Mouse (Mus musculus): ENCODE results near the gene Fras1. TPM values are rescaled to one million over a fixed set of nuclear protein-coding genes. Genes with fewer than 3 reads are reported as not detected.

The Fras1 gene
- polyA plus RNA-seq, 1 experiment from 2014 or later, result 7.1 TPM

DNA sequence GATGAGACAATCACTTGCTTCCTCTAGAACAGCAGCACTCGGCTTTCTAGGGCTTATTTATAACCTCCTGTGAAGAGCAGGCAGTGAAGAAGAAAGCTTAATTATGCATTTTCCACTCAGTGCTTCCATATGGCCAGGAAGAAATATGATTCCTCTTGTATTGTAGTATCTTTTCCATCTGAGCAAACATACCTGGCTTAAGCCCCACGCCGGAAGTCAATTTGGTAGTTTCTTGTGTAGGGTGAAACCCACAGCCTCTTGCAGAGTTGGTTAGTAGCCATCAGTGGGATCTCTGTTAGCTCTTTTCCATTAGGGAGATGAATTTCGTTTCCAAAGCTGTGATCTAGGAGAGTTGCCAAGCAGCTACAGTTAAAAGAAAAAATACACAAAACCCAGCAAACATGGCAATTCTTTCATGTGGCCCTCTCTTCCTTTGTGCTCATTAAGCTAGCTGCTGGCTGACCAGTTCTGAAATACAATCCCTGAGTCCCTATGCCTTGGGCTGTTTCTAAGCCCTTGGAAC lies 83.7 kb downstream of the Fras1 start:
- H3K36me3 ChIP-seq, result no peaks in the 10 kb centered on the region
- 0 out of 2 replicates have a peak overlapping the region, but pooled peaks have one; percentile 2 for H3K27ac ChIP-seq (replicated peaks)
- H3K9me3 ChIP-seq, result no peaks in the 10 kb centered on the region
- no peak overlapping the region for H3K4me3 ChIP-seq
- H3K4me1 ChIP-seq (replicated peaks), result no peaks in the 10 kb centered on the region
- H3K4me2 ChIP-seq, result no peak overlapping the region
- no peak for ATAC-seq (ENCODE audit: low FRiP score, low read depth)
- no peak overlapping the region for H3K9ac ChIP-seq
- no peaks in the 10 kb centered on the region for H3K27me3 ChIP-seq
- WGBS, result 53% methylated on average over 4 of the region's 4 CpGs

DNA sequence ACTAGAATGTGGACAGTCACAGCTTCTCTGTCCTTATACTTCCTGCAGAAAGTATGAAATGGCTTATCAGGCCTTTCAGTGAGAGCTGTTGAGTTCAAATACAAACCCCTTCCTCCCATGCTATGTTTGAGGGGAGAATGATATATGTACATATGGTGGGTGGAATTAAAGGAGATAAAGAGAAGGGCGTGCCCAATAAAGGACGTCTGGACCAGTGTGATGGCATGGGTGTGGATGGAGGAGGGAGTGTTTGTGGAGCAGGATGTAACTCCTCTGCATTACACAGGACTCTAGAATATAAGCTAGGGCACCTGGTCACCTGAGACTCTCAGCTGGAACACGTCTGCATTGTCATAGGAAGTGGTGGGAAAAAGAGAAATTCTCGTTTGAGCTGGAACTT lies 85.8 kb downstream of the Fras1 start:
- Histone ChIP-seq H3K4me1 (replicated peaks) (no peaks in the 10 kb centered on the region), H3K4me2 (no peak overlapping the region)

GRCm38 (mm10) chr5:96462197-96462596 lies 88.4 kb downstream of the Fras1 start:
- Histone ChIP-seq H3K4me2 (no peak overlapping the region), H3K36me3 (no peaks in the 10 kb centered on the region), H3K9me3 (no peaks in the 10 kb centered on the region), H3K4me1 (replicated peaks) (no peaks in the 10 kb centered on the region), H3K27ac (replicated peaks) (no peak overlapping the region), H3K27me3 (no peaks in the 10 kb centered on the region), H3K9ac (no peak overlapping the region), H3K4me3 (no peak overlapping the region)
- ATAC-seq (ENCODE audit: low FRiP score, low read depth), result no peak
- 98% methylated on average over 2 of the region's 2 CpGs for WGBS

More for the DNA sequence above, 85.8 kb downstream of the Fras1 start:
- Histone ChIP-seq H3K27me3 (no peaks in the 10 kb centered on the region), H3K36me3 (no peaks in the 10 kb centered on the region), H3K4me3 (no peak overlapping the region), H3K9me3 (no peaks in the 10 kb centered on the region), H3K9ac (no peak overlapping the region), H3K27ac (replicated peaks) (no peak overlapping the region)
- WGBS, result 86% methylated on average over 4 of the region's 4 CpGs
- ATAC-seq (ENCODE audit: low FRiP score, low read depth), result no peak

DNA sequence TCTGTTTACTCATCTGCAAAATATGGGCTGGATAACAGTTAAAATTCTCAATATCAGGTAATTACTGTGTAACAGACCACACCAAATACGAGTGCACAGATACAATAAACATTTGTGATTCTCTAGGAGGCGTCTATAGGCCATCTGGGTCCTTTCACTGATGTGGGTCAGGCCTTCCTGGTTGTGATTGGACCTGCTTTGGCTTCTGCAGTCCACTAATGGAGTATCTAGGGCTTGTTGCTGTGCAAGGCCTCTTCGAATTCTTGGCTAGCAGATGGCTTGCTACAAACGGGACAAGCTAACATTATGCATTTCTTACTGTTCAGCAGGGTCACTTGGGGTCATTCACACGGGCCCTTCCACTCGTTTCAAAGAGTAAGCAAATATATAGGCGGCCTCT lies 92.7 kb downstream of the Fras1 start:
- H3K4me1 ChIP-seq (replicated peaks), result no peaks in the 10 kb centered on the region
- H3K4me3 ChIP-seq, result no peak overlapping the region
- ATAC-seq (ENCODE audit: low FRiP score, low read depth), result no peak
- no peaks in the 10 kb centered on the region for H3K27me3 ChIP-seq
- H3K27ac ChIP-seq (replicated peaks), result no peak overlapping the region
- WGBS, result 54% methylated on average over 7 of the region's 7 CpGs
- no peak overlapping the region for H3K9ac ChIP-seq
- H3K4me2 ChIP-seq, result no peak overlapping the region
- no peaks in the 10 kb centered on the region for H3K36me3 ChIP-seq
- no peaks in the 10 kb centered on the region for H3K9me3 ChIP-seq

GRCm38 (mm10) chr5:96471995-96472394 lies 98.2 kb downstream of the Fras1 start:
- Histone ChIP-seq H3K4me1 (replicated peaks) (no peaks in the 10 kb centered on the region), H3K27ac (replicated peaks) (no peak overlapping the region), H3K36me3 (no peaks in the 10 kb centered on the region), H3K9me3 (no peaks in the 10 kb centered on the region), H3K4me3 (no peak overlapping the region), H3K27me3 (no peaks in the 10 kb centered on the region), H3K4me2 (no peak overlapping the region), H3K9ac (no peak overlapping the region)
- WGBS, result 41% methylated on average over 3 of the region's 3 CpGs
- ATAC-seq (ENCODE audit: low FRiP score, low read depth), result no peak

DNA sequence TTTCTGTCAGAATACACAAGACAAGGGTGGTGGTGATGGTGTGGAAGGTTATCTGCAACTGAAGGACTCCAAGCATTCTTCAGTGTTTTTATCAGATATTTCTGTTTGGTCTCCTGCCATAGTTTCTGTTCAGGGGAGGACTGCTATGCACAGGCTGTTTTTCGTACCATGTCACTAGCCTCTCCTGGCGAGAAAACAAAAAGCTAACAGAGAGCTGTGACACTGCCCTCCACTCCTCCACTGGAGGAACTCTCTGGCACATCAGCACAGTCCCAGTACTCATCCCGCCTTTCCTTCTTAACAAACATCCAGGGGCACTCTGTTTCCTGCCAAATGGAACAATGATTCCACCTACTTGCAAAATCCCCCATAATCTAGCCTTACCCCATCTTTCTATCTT lies 101.7 kb downstream of the Fras1 start:
- no peak overlapping the region for H3K4me3 ChIP-seq
- H3K36me3 ChIP-seq, result no peaks in the 10 kb centered on the region
- no peak for ATAC-seq (ENCODE audit: low FRiP score, low read depth)
- H3K4me1 ChIP-seq (replicated peaks), result no peaks in the 10 kb centered on the region
- no peak overlapping the region for H3K9ac ChIP-seq
- no peaks in the 10 kb centered on the region for H3K9me3 ChIP-seq
- H3K27me3 ChIP-seq, result no peaks in the 10 kb centered on the region
- H3K4me2 ChIP-seq, result no peak overlapping the region
- WGBS, result 80% methylated on average over 3 of the region's 3 CpGs
- no peak overlapping the region for H3K27ac ChIP-seq (replicated peaks)

GRCm38 (mm10) chr5:96479003-96479402 lies 105.2 kb downstream of the Fras1 start:
- Histone ChIP-seq H3K4me2 (no peak overlapping the region), H3K27ac (replicated peaks) (no peak overlapping the region), H3K4me1 (replicated peaks) (no peaks in the 10 kb centered on the region), H3K4me3 (no peak overlapping the region), H3K9me3 (no peaks in the 10 kb centered on the region), H3K27me3 (no peaks in the 10 kb centered on the region), H3K36me3 (no peaks in the 10 kb centered on the region), H3K9ac (no peak overlapping the region)
- ATAC-seq (ENCODE audit: low FRiP score, low read depth), result no peak

- no peaks in the 10 kb centered on the region for H3K36me3 ChIP-seq
- H3K9ac ChIP-seq, result no peak overlapping the region
- H3K9me3 ChIP-seq, result no peaks in the 10 kb centered on the region
- ATAC-seq (ENCODE audit: low FRiP score, low read depth), result no peak
- H3K4me3 ChIP-seq, result no peak overlapping the region
- no peaks in the 10 kb centered on the region for H3K27me3 ChIP-seq
- H3K4me1 ChIP-seq (replicated peaks), result no peaks in the 10 kb centered on the region
- H3K4me2 ChIP-seq, result no peak overlapping the region
- no peak overlapping the region for H3K27ac ChIP-seq (replicated peaks)
- 91% methylated on average over 2 of the region's 2 CpGs for WGBS
These were observed 107.4 kb downstream of the Fras1 start for GRCm38 (mm10) chr5:96481159-96481558.

DNA sequence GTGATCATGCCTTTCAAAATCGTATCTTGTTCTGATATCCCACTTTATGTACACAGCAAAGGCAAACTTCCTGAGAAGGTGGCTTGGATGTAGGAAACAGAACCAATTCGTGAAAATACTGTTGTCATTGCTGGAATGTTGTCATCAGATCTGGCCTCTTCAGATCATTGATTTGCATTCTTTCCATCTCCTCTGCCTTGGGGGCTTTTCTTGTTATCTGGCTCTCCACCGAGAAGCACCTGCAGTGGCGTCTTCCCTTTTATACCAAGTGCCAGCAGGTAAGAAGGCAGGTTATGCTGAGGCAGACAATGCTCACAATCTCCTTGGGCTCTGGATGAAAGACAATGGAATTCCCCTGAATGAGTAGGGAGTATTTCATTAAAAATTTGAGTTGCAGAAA lies 108.3 kb downstream of the Fras1 start:
- Histone ChIP-seq H3K9ac (no peak overlapping the region), H3K9me3 (no peaks in the 10 kb centered on the region), H3K4me3 (no peak overlapping the region), H3K4me1 (replicated peaks) (no peaks in the 10 kb centered on the region), H3K36me3 (no peaks in the 10 kb centered on the region), H3K27ac (replicated peaks) (no peak overlapping the region), H3K27me3 (no peaks in the 10 kb centered on the region), H3K4me2 (no peak overlapping the region)
- no peak for ATAC-seq (ENCODE audit: low FRiP score, low read depth)
- 84% methylated on average over 4 of the region's 4 CpGs for WGBS

DNA sequence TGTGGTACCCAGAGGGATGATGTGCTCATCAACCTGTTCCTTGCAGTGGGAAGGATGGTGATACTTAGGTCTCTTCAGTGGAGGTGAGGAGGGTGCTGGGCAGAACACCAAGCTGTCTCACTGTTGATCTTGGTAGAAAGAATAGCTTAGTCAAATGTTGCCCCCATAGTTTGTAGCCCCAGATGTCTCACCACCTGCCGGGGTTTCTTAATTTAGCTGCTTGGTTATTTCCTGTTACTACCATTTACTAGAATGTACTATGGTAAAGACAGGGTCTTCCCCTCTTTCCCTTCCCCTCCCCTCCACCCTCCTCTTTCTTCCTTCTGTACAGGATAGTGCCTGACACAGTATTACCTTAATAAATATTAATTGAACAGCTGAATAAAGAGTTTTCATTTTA lies 118.7 kb downstream of the Fras1 start:
- Histone ChIP-seq H3K27ac (replicated peaks) (no peak overlapping the region), H3K9me3 (no peaks in the 10 kb centered on the region), H3K27me3 (no peaks in the 10 kb centered on the region), H3K4me1 (replicated peaks) (no peaks in the 10 kb centered on the region), H3K36me3 (no peaks in the 10 kb centered on the region), H3K9ac (no peak overlapping the region), H3K4me3 (no peak overlapping the region), H3K4me2 (no peak overlapping the region)
- whole genome bisulfite sequencing, result 91% methylated on average over 1 of the region's 1 CpGs
- ATAC-seq (ENCODE audit: low FRiP score, low read depth), result no peak

DNA sequence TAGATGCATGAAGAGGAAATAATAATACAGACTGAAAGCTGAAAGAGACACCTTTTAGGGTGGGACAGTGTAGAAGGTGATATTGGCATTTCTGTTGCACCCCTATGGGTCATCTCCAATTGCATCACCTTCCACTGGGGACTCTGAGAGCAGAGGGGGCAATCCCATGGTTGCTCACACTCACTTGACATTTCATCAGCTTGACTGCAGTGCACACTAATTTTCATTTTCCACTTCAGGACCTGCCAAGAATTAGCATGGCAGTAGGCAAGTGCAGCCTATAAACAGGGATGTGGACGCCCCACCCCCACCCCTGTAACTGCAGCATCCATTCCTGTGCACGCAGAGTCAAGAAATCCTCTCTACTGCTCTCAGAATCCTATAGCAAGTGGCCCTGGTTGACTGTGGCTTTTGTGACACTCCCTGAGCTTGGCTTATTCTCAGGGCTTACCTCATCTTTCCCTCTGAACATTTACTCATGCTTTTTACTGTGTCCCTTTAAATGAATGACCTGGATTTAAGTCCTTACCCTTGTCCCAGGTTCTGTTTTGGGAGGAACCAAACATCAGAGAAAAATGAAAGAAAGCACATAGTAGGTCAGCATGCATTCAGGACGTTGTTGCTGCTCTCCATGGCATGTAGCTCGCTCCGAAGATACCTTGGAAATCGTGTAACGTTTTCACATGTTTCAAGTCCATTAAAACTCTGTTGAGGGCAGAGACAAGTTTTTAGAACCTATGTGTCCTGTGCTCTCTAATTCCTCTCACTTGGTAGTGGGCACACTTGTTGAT lies 120.9 kb downstream of the Fras1 start:
- H3K36me3 ChIP-seq, result no peaks in the 10 kb centered on the region
- no peaks in the 10 kb centered on the region for H3K4me1 ChIP-seq (replicated peaks)
- ATAC-seq (ENCODE audit: low FRiP score, low read depth), result no peak
- WGBS, result 94% methylated on average over 7 of the region's 7 CpGs
- H3K4me3 ChIP-seq, result no peak overlapping the region
- no peak overlapping the region for H3K27ac ChIP-seq (replicated peaks)
- H3K9ac ChIP-seq, result no peak overlapping the region
- no peaks in the 10 kb centered on the region for H3K27me3 ChIP-seq
- H3K4me2 ChIP-seq, result no peak overlapping the region
- H3K9me3 ChIP-seq, result no peaks in the 10 kb centered on the region

DNA sequence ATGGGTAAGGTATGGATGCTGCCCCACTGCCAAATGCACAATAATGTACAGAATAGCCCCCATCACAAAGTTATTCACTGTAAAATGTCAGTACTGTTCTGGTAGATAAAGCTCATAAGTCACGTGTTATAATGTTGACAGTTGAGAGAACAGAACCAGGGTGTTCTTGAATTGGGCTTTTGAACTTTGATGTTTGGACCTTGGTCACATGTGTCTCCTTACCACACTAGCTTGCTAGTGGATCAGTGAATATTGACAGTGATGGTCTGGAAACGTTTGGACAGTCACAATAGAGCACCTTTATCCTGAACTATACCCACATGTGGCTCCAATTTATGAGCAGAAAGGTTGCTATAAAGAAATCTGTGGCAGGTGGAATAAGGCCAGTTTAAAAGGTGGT lies 124.3 kb downstream of the Fras1 start:
- no peak for ATAC-seq (ENCODE audit: low FRiP score, low read depth)
- no peak overlapping the region for H3K4me2 ChIP-seq
- no peaks in the 10 kb centered on the region for H3K27me3 ChIP-seq
- no peaks in the 10 kb centered on the region for H3K9me3 ChIP-seq
- no peak overlapping the region for H3K27ac ChIP-seq (replicated peaks)
- WGBS, result 71% methylated on average over 2 of the region's 2 CpGs
- H3K4me1 ChIP-seq (replicated peaks), result no peaks in the 10 kb centered on the region
- no peak overlapping the region for H3K4me3 ChIP-seq
- H3K9ac ChIP-seq, result no peak overlapping the region
- no peaks in the 10 kb centered on the region for H3K36me3 ChIP-seq

DNA sequence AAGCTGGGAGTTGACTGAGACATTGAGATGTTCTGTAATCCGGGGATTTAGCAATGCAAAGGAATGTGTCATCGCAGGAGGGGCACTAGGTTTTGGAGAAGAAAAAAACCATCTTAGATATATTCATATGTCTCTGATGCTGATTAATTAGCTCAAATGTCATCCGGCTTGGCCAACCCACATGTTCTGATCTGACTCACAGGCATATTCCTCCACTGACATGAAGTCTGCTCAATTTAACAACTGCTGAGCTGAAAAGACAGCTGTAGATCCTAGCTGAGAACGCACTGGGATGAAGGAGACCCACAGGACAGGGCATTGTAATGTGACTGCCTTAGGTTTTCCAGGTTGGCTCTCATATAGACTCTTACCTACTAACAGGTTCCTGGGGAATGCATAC lies 128.0 kb downstream of the Fras1 start:
- Histone ChIP-seq H3K27ac (replicated peaks) (no peak overlapping the region), H3K27me3 (no peaks in the 10 kb centered on the region), H3K9ac (no peak overlapping the region), H3K4me2 (no peak overlapping the region), H3K4me1 (replicated peaks) (no peaks in the 10 kb centered on the region), H3K36me3 (no peaks in the 10 kb centered on the region), H3K9me3 (no peaks in the 10 kb centered on the region), H3K4me3 (no peak overlapping the region)
- ATAC-seq (ENCODE audit: low FRiP score, low read depth), result no peak
- 75% methylated on average over 4 of the region's 4 CpGs for WGBS

Measured in hindbrain, embryonic 15.5 days (tissue).